In genomic region chr17:78768937-78769336, GRCm38 (mm10) we compare ENCODE assay signal across 14 mouse cellular contexts.
"Had no signal": no experiment of that assay in that cellular context is flagged by ENCODE, and none has a peak within 500 bp of the region (broad histone marks: within the 10 kb centered on the region; RNA-seq: fewer than 3 reads in every experiment).

No protein-coding gene starts in this region.

- H3K4me2 ChIP-seq: limb, embryonic 15.5 days; liver, embryonic 13.5 days; lung, embryonic 15.5 days; midbrain, embryonic 12.5 days; neural tube, embryonic 13.5 days; stomach, embryonic 15.5 days had no signal

- H3K9me3 ChIP-seq: limb, embryonic 15.5 days; liver, embryonic 13.5 days; lung, embryonic 15.5 days; midbrain, embryonic 12.5 days; neural tube, embryonic 13.5 days; stomach, embryonic 15.5 days had no signal

- H3K4me3 ChIP-seq: limb, embryonic 15.5 days; liver, embryonic 13.5 days; lung, embryonic 15.5 days; midbrain, embryonic 12.5 days; neural tube, embryonic 13.5 days; stomach, embryonic 15.5 days had no signal

- H3K9ac ChIP-seq: limb, embryonic 15.5 days; liver, embryonic 13.5 days; liver, postnatal 0 days; lung, embryonic 15.5 days; midbrain, embryonic 12.5 days; neural tube, embryonic 13.5 days; stomach, embryonic 15.5 days had no signal

- H3K4me1 ChIP-seq: limb, embryonic 15.5 days; liver, embryonic 13.5 days; lung, embryonic 15.5 days; midbrain, embryonic 12.5 days; neural tube, embryonic 13.5 days; stomach, embryonic 15.5 days had no signal

- DNase-seq: kidney, postnatal 10 days; kidney, postnatal 4 days; liver, embryonic 13.5 days; liver, postnatal 0 days; lung, postnatal 14 days; right cerebral cortex, postnatal 14 days; thymus, adult 2 months; thymus, postnatal 25 days had no signal

- ATAC-seq: liver, postnatal 0 days; midbrain, embryonic 16.5 days had no signal

- H3K27ac ChIP-seq: limb, embryonic 15.5 days; liver, embryonic 13.5 days; lung, embryonic 15.5 days; midbrain, embryonic 12.5 days; neural tube, embryonic 13.5 days; stomach, embryonic 15.5 days had no signal

- H3K27me3 ChIP-seq: limb, embryonic 15.5 days; liver, embryonic 13.5 days; lung, embryonic 15.5 days; midbrain, embryonic 12.5 days; neural tube, embryonic 13.5 days; stomach, embryonic 15.5 days had no signal
